Mouse (Mus musculus) E14TG2a.4 (cell line): ENCODE results near the gene Ppp2r2c.

ENCODE experiments used
- H3K27me3 ChIP-seq: 2 replicates; pipeline ENCODE4 v1.6.1; 2014; ENCODE audit warnings: low read length, control low read depth; ENCODE audit not compliant: insufficient read depth
- H3K36me3 ChIP-seq: 2 replicates; pipeline ENCODE4 v1.6.1; 2014; ENCODE audit warnings: low read length, control low read depth; ENCODE audit not compliant: insufficient read depth
- H3K4me1 ChIP-seq: replicated peaks from 2 replicates; pipeline ENCODE4 v1.6.1; 2014; ENCODE audit warnings: low read depth, low read length, control low read depth
- H3K4me3 ChIP-seq: replicated peaks from 2 replicates; pipeline ENCODE4 v1.5.1; 2014; ENCODE audit warnings: mild to moderate bottlenecking, low read length
- H3K9me3 ChIP-seq: 2 replicates; pipeline ENCODE4 v1.6.1; 2014; ENCODE audit warnings: low read length, control low read depth
- CTCF ChIP-seq: conservative IDR thresholded peaks from 2 replicates; pipeline ENCODE4 v1.5.1; 2014; ENCODE audit warnings: low read length
- NANOG ChIP-seq: IDR thresholded peaks from 2 replicates; pipeline ENCODE4 v1.6.1; 2014; ENCODE audit warnings: borderline replicate concordance, low read length, mixed read lengths
- POU5F1 ChIP-seq: IDR thresholded peaks from 2 replicates; pipeline ENCODE4 v1.6.1; 2014; ENCODE audit warnings: low read length, borderline replicate concordance

Gene Ppp2r2c

GRCm38 (mm10) chr5:36868266-36869090, at the start of gene Ppp2r2c:
TSS of gene Ppp2r2c (plus strand) at chr5:36868513.
- Histone ChIP-seq H3K36me3 (no peaks in the 10 kb centered on the region), H3K4me3 (peak within 1 kb of the TSS; percentile 78), H3K9me3 (peaks cover 19% of the 10 kb centered on the region), H3K27me3 (peaks cover 93% of the 10 kb centered on the region), H3K4me1 (peaks cover 31% of the 10 kb centered on the region)
- no peak for TF ChIP-seq NANOG
- no peak for TF ChIP-seq POU5F1
- no peak for TF ChIP-seq CTCF

DNA sequence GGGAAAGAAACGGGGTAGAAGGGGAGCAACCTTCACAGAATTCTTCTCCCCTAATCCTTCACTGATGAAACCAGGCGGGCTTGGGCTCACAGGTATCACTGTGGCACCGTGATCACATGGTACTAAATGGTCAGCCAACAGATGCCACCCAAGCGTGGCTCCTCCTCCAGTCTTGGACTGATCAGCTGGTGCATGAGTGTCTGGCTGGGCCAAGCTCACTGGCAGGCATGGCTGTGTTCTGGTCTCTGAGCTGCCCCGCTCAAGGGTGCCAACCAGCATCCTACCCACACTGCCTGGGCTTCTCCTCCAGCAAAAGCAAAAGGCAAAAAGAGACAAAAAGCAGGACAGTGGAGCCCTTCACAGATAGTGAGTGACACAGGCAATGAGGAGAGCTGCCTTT, 48.6 kb upstream of the Ppp2r2c start:
- Histone ChIP-seq H3K4me3 (no peak overlapping the region), H3K36me3 (peaks cover 59% of the 10 kb centered on the region), H3K4me1 (peaks cover 16% of the 10 kb centered on the region), H3K27me3 (no peaks in the 10 kb centered on the region), H3K9me3 (no peaks in the 10 kb centered on the region)
- no peak for TF ChIP-seq NANOG
- TF ChIP-seq CTCF, result no peak
- TF ChIP-seq POU5F1, result no peak

DNA sequence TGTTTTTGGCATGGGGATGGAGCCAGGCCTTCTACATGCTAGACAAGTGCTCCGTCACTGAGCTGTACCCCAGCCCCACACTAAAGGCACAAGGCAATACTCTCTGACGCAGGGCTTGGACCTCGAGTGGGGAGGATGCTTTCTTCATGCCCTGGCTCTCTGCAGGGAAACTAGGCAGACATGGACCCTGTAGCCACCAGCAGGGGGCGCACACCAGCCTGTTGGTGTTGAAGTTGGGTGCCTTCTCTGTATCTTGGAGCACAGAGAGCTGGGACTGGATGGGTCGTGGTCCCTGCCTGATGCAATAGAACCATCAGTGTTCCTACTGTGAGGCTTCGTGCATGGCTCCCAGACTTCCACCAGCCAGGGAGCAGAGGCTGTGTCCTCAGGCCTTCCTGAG, 48.2 kb upstream of the Ppp2r2c start:
- Histone ChIP-seq H3K9me3 (no peaks in the 10 kb centered on the region), H3K4me1 (peaks cover 16% of the 10 kb centered on the region), H3K27me3 (no peaks in the 10 kb centered on the region), H3K36me3 (peaks cover 60% of the 10 kb centered on the region), H3K4me3 (no peak overlapping the region)
- TF ChIP-seq NANOG (no peak), POU5F1 (no peak), CTCF (peak; percentile 76)

DNA sequence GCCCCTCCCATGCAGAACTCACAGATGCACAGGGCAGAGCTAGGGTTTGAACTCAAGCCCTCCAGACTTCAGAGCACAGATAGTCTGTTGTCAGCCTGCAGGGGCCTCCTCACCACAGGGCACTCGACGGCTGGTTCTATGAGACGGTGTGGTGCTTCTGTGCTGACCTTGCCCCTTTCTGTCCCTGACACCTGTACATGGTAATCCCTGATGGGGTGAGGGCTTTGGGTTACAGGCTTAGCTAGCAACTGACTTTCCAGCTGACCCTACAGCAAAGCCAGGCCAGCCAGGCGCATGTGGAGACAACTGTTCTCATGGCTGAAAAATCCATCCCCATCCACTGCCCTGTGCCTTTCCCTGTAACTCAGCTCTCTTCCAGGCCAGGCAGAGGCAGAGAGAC, 45.4 kb upstream of the Ppp2r2c start:
- TF ChIP-seq NANOG, result no peak
- Histone ChIP-seq H3K9me3 (no peaks in the 10 kb centered on the region), H3K36me3 (peaks cover 64% of the 10 kb centered on the region), H3K4me3 (no peak overlapping the region), H3K27me3 (no peaks in the 10 kb centered on the region), H3K4me1 (peaks cover 12% of the 10 kb centered on the region)

DNA sequence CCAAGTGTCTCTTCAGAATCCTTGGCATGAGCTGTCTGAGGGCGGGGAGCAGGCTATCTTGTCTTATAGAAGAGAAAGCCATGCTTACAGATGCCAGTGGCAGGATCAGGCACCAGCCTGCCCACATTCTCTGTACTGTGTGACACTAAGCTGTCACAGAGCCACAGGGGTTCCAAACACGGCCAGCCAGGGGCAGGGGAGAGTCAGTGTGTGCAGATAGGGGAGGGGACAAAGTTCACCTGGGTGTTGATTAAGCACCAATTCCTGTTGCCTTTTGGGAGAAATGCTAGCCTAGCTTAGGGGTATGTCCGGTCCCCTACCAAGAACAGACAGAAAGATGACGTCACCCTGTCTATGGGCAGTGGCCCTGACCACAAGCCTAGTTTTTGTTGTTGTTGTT, 39.2 kb upstream of the Ppp2r2c start:
- peaks cover 16% of the 10 kb centered on the region for H3K4me1 ChIP-seq
- TF ChIP-seq NANOG, result no peak
- TF ChIP-seq POU5F1, result no peak
- TF ChIP-seq CTCF, result no peak
- no peak overlapping the region for H3K4me3 ChIP-seq
- H3K36me3 ChIP-seq, result peaks cover 33% of the 10 kb centered on the region
- H3K9me3 ChIP-seq, result no peaks in the 10 kb centered on the region
- no peaks in the 10 kb centered on the region; the same call in 1 of the 2 replicates for H3K27me3 ChIP-seq

DNA sequence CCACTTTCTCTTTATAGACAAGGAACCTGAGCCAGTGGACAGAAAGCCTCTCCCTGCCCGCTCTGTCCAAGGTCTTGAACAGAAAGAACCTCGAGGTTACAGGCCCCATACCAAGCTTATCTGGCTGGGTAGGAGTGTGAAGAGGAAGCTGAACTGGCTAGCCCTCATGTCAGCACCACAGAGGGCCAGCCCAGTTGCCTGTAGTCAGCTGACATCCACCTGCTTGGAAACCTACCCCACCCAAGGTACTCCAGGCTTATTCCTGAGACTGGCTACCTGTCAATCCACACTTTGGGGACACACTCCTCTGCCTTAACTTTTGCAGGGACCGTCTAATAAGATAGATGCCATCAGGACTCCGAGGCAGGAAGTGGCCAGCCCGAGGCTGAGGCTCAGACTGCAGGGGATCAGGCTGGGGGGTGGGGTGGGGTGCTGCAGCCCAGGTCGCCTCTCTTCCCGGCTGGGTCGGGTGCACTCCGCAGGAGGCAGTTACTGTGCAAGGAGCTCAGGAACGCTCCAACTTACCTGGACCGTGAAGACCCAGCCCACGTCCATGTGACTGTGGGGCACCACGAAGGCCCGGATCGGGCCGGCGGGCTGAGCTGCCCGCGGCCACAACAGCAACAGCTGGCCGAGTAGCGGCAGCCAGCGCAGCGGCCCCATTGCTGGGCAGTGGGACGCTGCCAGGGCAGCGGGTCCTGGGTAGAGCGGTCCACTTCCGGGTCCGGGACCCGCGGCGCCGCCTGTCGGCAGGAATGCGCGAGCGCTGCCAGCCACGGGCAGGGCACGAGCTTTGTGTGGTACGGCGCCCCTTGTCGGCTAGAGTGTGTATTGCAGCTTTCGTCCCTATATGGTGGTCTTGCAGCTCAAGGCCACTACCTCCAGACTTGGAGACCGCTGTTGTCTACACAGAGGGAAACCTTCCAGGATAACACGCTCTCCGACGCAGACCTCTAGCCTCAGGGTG, 38.1 kb upstream of the Ppp2r2c start, which contains the start of gene Man2b2:
TSS of gene Man2b2 (minus strand) at position 741 of the 967 bp plus-strand sequence.
- H3K27me3 ChIP-seq, result peaks cover 4% of the 10 kb centered on the region; the same call in 1 of the 2 replicates
- H3K9me3 ChIP-seq, result no peaks in the 10 kb centered on the region
- peaks cover 16% of the 10 kb centered on the region for H3K4me1 ChIP-seq
- peaks cover 27% of the 10 kb centered on the region for H3K36me3 ChIP-seq
- TF ChIP-seq CTCF, result peak; percentile 47
- TF ChIP-seq NANOG, result no peak
- no peak for TF ChIP-seq POU5F1
- peak within 1 kb of the TSS; percentile 89 for H3K4me3 ChIP-seq

GRCm38 (mm10) chr5:36831272-36831671, 37.0 kb upstream of the Ppp2r2c start:
- H3K4me3 ChIP-seq, result no peak overlapping the region
- no peaks in the 10 kb centered on the region for H3K9me3 ChIP-seq
- H3K27me3 ChIP-seq, result peaks cover 4% of the 10 kb centered on the region; the same call in 1 of the 2 replicates
- peaks cover 20% of the 10 kb centered on the region for H3K36me3 ChIP-seq
- TF ChIP-seq POU5F1 (no peak), CTCF (no peak), NANOG (no peak)
- H3K4me1 ChIP-seq, result peaks cover 16% of the 10 kb centered on the region

DNA sequence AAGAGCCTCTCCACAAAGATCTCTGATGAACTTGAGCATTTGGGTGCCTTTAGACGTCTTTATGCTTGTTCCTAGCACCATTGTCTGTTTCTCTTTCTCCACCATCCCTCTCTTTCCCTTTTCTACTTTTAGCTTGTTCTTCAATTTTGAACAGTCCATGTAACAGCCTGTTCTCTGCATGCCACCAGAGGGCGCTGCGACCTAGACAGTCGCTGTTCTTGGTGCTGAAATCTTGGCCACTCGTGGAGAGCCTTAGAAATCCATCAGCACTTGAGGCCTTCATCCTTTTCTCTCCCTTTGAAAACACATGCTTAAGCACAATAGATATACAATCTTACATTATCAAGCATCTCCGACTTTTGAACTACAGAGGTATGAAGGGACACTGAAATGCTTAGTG, 32.4 kb upstream of the Ppp2r2c start:
- H3K4me3 ChIP-seq, result no peak overlapping the region
- TF ChIP-seq NANOG (no peak), CTCF (peak; percentile 90), POU5F1 (no peak)

More for the DNA sequence above, 32.4 kb upstream of the Ppp2r2c start:
- peaks cover 12% of the 10 kb centered on the region for H3K27me3 ChIP-seq
- peaks cover 4% of the 10 kb centered on the region; the same call in 1 of the 2 replicates for H3K4me1 ChIP-seq
- no peaks in the 10 kb centered on the region for H3K9me3 ChIP-seq
- H3K36me3 ChIP-seq, result no peaks in the 10 kb centered on the region
